Mouse (Mus musculus) heart, postnatal 0 days (tissue): ENCODE measurements around the gene Plp2.

ENCODE experiments used
- CTCF ChIP-seq: IDR thresholded peaks from 2 replicates; pipeline ENCODE4 v1.5.1; 2016; ENCODE audit warnings: antibody characterized with exemption, control low read depth, low read depth
- EP300 ChIP-seq: IDR thresholded peaks from 2 replicates; pipeline ENCODE4 v1.6.1; 2016; ENCODE audit warnings: antibody characterized with exemption, low read depth

- TF ChIP-seq EP300 (no peak), CTCF (no peak)
Measured at GRCm38 (mm10) chrX:7675001-7675380, 3.8 kb upstream of the Plp2 start.
